Mouse (Mus musculus) CD4-positive naive resting alpha-beta T cell, adult 57 days (primary cell): Measurements from ENCODE around the gene Lrrfip2. TPM values are rescaled to one million over a fixed set of nuclear protein-coding genes. Genes with fewer than 3 reads are reported as not detected.

Source experiments
- total RNA-seq: library from RNA; stranded (reverse); gene quantifications from one replicate; pipeline ENCODE4 v1.2.4, GENCODE M21; 2023

The Lrrfip2 gene
- total RNA-seq, result 31.9 TPM

DNA sequence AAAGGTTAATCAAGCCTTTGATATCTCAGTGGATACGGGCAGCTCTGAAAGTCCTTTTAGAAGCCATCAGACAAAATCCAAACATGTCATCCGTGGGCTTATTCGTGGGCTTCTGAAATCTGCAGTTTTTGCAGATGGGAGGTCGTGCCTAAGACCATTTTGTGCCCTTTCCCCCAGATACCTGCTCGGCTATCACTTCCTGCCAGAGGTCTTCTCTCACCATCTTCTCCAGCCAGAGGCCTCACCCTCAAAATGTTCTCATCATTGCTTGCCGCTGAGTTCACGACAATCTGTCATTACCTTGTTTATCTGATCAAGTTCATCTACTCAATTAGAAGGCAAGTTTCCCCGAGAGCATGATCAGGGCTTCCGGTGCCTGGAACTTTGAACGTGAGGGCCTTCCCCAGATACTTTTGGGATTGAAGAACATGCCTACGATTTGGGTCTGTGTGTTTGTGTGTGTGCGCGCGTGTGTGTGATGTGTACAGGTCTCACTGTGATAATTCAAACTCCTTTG is at the start of gene Lrrfip2:
TSS of gene Lrrfip2 (plus strand) at position 467 of the 517 bp plus-strand sequence.

GRCm38 (mm10) chr9:111271434-111272160 is 154.2 kb downstream of the Lrrfip2 start, which contains the start of the genes Mlh1 and Epm2aip1:
TSS of gene Mlh1 (minus strand) at chr9:111271791.
TSS of gene Epm2aip1 (plus strand) at chr9:111271929.

Other genes starting within 250 kb of the Lrrfip2 start
- gene Als2cl, start 237.7 kb upstream of the Lrrfip2 start, total RNA-seq, result 526 TPM
- 29.7 TPM for gene Tmie, start 237.5 kb upstream of the Lrrfip2 start, total RNA-seq
- 4.1 TPM for gene Fam240a, start 200.7 kb upstream of the Lrrfip2 start, total RNA-seq
- gene Tdgf1, start 171.4 kb upstream of the Lrrfip2 start, total RNA-seq, result 1.3 TPM
- 0.27 TPM for gene Lrrc2, start 166.0 kb upstream of the Lrrfip2 start, total RNA-seq
- gene Rtp3, start 127.0 kb upstream of the Lrrfip2 start, total RNA-seq, result not detected
- gene Ltf, start 98.3 kb upstream of the Lrrfip2 start, total RNA-seq, result 4.3 TPM
- gene Ccrl2, start 60.1 kb upstream of the Lrrfip2 start, total RNA-seq, result 4.1 TPM
- gene Mlh1, start 154.2 kb downstream of the Lrrfip2 start, total RNA-seq, result 38.8 TPM
- 37.7 TPM for gene Epm2aip1, start 154.3 kb downstream of the Lrrfip2 start, total RNA-seq
- gene Trank1, start 194.1 kb downstream of the Lrrfip2 start, total RNA-seq, result not detected